Mouse (Mus musculus): ENCODE results near the gene Smim12. TPM values are rescaled to one million over a fixed set of nuclear protein-coding genes. Genes with fewer than 3 reads are reported as not detected.
A peak's percentile ranks its signal among the peaks of the same experiment; 100 is the strongest.

The Smim12 gene
- polyA plus RNA-seq, 1 experiment from 2014 or later: 60.0 TPM

GRCm38 (mm10) chr4:127227051-127227673 is 16.4 kb upstream of the Smim12 start:
- peak; percentile 85 for ATAC-seq (ENCODE audit: low FRiP score)
- Histone ChIP-seq H3K36me3 (ENCODE audit: control insufficient read depth, insufficient read depth, low read length) (no peaks in the 10 kb centered on the region), H3K9me3 (ENCODE audit: control insufficient read depth, low read length) (no peaks in the 10 kb centered on the region), H3K4me3 (ENCODE audit: low read depth, low read length) (0 out of 2 replicates have a peak overlapping the region, but pooled peaks have one; percentile 0), H3K9ac (ENCODE audit: low read length) (peak overlapping the region; percentile 2; the same call in 1 of the 2 replicates), H3K4me2 (peak overlapping the region; percentile 3; the same call in 1 of the 2 replicates), H3K27me3 (ENCODE audit: control insufficient read depth, insufficient read depth, low read length) (peaks cover 12% of the 10 kb centered on the region; the same call in 1 of the 2 replicates), H3K4me1 (ENCODE audit: control insufficient read depth, insufficient read depth, low read length) (peaks cover 31% of the 10 kb centered on the region), H3K27ac (ENCODE audit: low read depth, low read length) (peak overlapping the region; percentile 66)
- 15% methylated on average over 17 of the region's 17 CpGs for WGBS
- peak; percentile 91 for DNase-seq (ENCODE audit: low spot score, missing footprints)

- H3K4me3 ChIP-seq (ENCODE audit: low read depth, low read length): no peak overlapping the region
- H3K4me1 ChIP-seq (ENCODE audit: control insufficient read depth, insufficient read depth, low read length): peaks cover 27% of the 10 kb centered on the region
- H3K36me3 ChIP-seq (ENCODE audit: control insufficient read depth, insufficient read depth, low read length): no peaks in the 10 kb centered on the region
- 24% methylated on average over 6 of the region's 6 CpGs for WGBS
- ATAC-seq (ENCODE audit: low FRiP score): peak; percentile 28; the same call in 1 of the 2 replicates
- peak; percentile 92 for DNase-seq (ENCODE audit: low spot score, missing footprints)
- H3K4me2 ChIP-seq: peak overlapping the region; percentile 16; the same call in 1 of the 2 replicates
- H3K27me3 ChIP-seq (ENCODE audit: control insufficient read depth, insufficient read depth, low read length): no peaks in the 10 kb centered on the region; the same call in 1 of the 2 replicates
- H3K9me3 ChIP-seq (ENCODE audit: control insufficient read depth, low read length): no peaks in the 10 kb centered on the region
- H3K9ac ChIP-seq (ENCODE audit: low read length): no peak overlapping the region
- H3K27ac ChIP-seq (ENCODE audit: low read depth, low read length): peak overlapping the region; percentile 77
Measured at GRCm38 (mm10) chr4:127232028-127232427, 11.6 kb upstream of the Smim12 start.

- 64% methylated on average over 5 of the region's 5 CpGs for WGBS
- Histone ChIP-seq H3K4me3 (ENCODE audit: low read depth, low read length) (no peak overlapping the region), H3K36me3 (ENCODE audit: control insufficient read depth, insufficient read depth, low read length) (no peaks in the 10 kb centered on the region), H3K4me2 (0 out of 2 replicates have a peak overlapping the region, but pooled peaks have one; percentile 16), H3K9me3 (ENCODE audit: control insufficient read depth, low read length) (no peaks in the 10 kb centered on the region), H3K27me3 (ENCODE audit: control insufficient read depth, insufficient read depth, low read length) (peaks cover 5% of the 10 kb centered on the region), H3K27ac (ENCODE audit: low read depth, low read length) (peak overlapping the region; percentile 77), H3K4me1 (ENCODE audit: control insufficient read depth, insufficient read depth, low read length) (peaks cover 22% of the 10 kb centered on the region), H3K9ac (ENCODE audit: low read length) (no peak overlapping the region)
- peak; percentile 49; the same call in 1 of the 2 replicates for ATAC-seq (ENCODE audit: low FRiP score)
- DNase-seq (ENCODE audit: low spot score, missing footprints): peak; percentile 84
Measured at GRCm38 (mm10) chr4:127232551-127232950, 11.0 kb upstream of the Smim12 start.

- Histone ChIP-seq H3K4me1 (ENCODE audit: control insufficient read depth, insufficient read depth, low read length) (peaks cover 20% of the 10 kb centered on the region), H3K27ac (ENCODE audit: low read depth, low read length) (no peak overlapping the region), H3K9ac (ENCODE audit: low read length) (no peak overlapping the region), H3K36me3 (ENCODE audit: control insufficient read depth, insufficient read depth, low read length) (no peaks in the 10 kb centered on the region), H3K4me3 (ENCODE audit: low read depth, low read length) (no peak overlapping the region), H3K9me3 (ENCODE audit: control insufficient read depth, low read length) (no peaks in the 10 kb centered on the region), H3K27me3 (ENCODE audit: control insufficient read depth, insufficient read depth, low read length) (peaks cover 9% of the 10 kb centered on the region), H3K4me2 (no peak overlapping the region)
- ATAC-seq (ENCODE audit: low FRiP score) (peak; percentile 23; the same call in 1 of the 2 replicates), DNase-seq (ENCODE audit: low spot score, missing footprints) (no peak)
- WGBS: 88% methylated on average over 40 of the region's 40 CpGs
Measured at GRCm38 (mm10) chr4:127233416-127234125, 10.0 kb upstream of the Smim12 start.

- Histone ChIP-seq H3K4me1 (ENCODE audit: control insufficient read depth, insufficient read depth, low read length) (peaks cover 20% of the 10 kb centered on the region), H3K4me2 (peak overlapping the region; percentile 99), H3K9me3 (ENCODE audit: control insufficient read depth, low read length) (no peaks in the 10 kb centered on the region), H3K36me3 (ENCODE audit: control insufficient read depth, insufficient read depth, low read length) (no peaks in the 10 kb centered on the region), H3K27ac (ENCODE audit: low read depth, low read length) (peak overlapping the region; percentile 37), H3K4me3 (ENCODE audit: low read depth, low read length) (peak overlapping the region; percentile 51), H3K27me3 (ENCODE audit: control insufficient read depth, insufficient read depth, low read length) (peaks cover 9% of the 10 kb centered on the region), H3K9ac (ENCODE audit: low read length) (peak overlapping the region; percentile 76)
- peak; percentile 100 for DNase-seq (ENCODE audit: low spot score, missing footprints)
- under 1% methylated on average over 54 of the region's 67 CpGs for WGBS
- ATAC-seq (ENCODE audit: low FRiP score): peak; percentile 71
Measured at GRCm38 (mm10) chr4:127235742-127236487, 7.7 kb upstream of the Smim12 start.

GRCm38 (mm10) chr4:127236631-127237030 is 7.0 kb upstream of the Smim12 start:
- peaks cover 19% of the 10 kb centered on the region for H3K4me1 ChIP-seq (ENCODE audit: control insufficient read depth, insufficient read depth, low read length)
- ATAC-seq (ENCODE audit: low FRiP score): peak; percentile 19; the same call in 1 of the 2 replicates
- no peaks in the 10 kb centered on the region for H3K9me3 ChIP-seq (ENCODE audit: control insufficient read depth, low read length)
- peak overlapping the region; percentile 99 for H3K4me2 ChIP-seq
- 2% methylated on average over 14 of the region's 14 CpGs for WGBS
- H3K27ac ChIP-seq (ENCODE audit: low read depth, low read length): no peak overlapping the region; the same call in 1 of the 2 replicates
- peak overlapping the region; percentile 76 for H3K9ac ChIP-seq (ENCODE audit: low read length)
- H3K36me3 ChIP-seq (ENCODE audit: control insufficient read depth, insufficient read depth, low read length): no peaks in the 10 kb centered on the region
- peaks cover 9% of the 10 kb centered on the region for H3K27me3 ChIP-seq (ENCODE audit: control insufficient read depth, insufficient read depth, low read length)
- DNase-seq (ENCODE audit: low spot score, missing footprints): no peak
- peak overlapping the region; percentile 51 for H3K4me3 ChIP-seq (ENCODE audit: low read depth, low read length)

GRCm38 (mm10) chr4:127237271-127237670 is 6.3 kb upstream of the Smim12 start:
- Histone ChIP-seq H3K9ac (ENCODE audit: low read length) (no peak overlapping the region), H3K36me3 (ENCODE audit: control insufficient read depth, insufficient read depth, low read length) (no peaks in the 10 kb centered on the region), H3K9me3 (ENCODE audit: control insufficient read depth, low read length) (no peaks in the 10 kb centered on the region), H3K4me3 (ENCODE audit: low read depth, low read length) (no peak overlapping the region), H3K4me2 (no peak overlapping the region), H3K27ac (ENCODE audit: low read depth, low read length) (no peak overlapping the region), H3K27me3 (ENCODE audit: control insufficient read depth, insufficient read depth, low read length) (peaks cover 9% of the 10 kb centered on the region), H3K4me1 (ENCODE audit: control insufficient read depth, insufficient read depth, low read length) (peaks cover 13% of the 10 kb centered on the region)
- DNase-seq (ENCODE audit: low spot score, missing footprints): no peak
- ATAC-seq (ENCODE audit: low FRiP score): no peak
- 55% methylated on average over 10 of the region's 10 CpGs for WGBS

GRCm38 (mm10) chr4:127242696-127243095 is 888 bp upstream of the Smim12 start:
- Histone ChIP-seq H3K9me3 (ENCODE audit: control insufficient read depth, low read length) (no peaks in the 10 kb centered on the region), H3K4me2 (no peak overlapping the region), H3K4me1 (ENCODE audit: control insufficient read depth, insufficient read depth, low read length) (peaks cover 6% of the 10 kb centered on the region; the same call in 1 of the 2 replicates), H3K36me3 (ENCODE audit: control insufficient read depth, insufficient read depth, low read length) (0 out of 2 replicates have a peak, but pooled peaks cover 1% of the 10 kb centered on the region), H3K9ac (ENCODE audit: low read length) (no peak overlapping the region), H3K4me3 (ENCODE audit: low read depth, low read length) (no peak overlapping the region), H3K27me3 (ENCODE audit: control insufficient read depth, insufficient read depth, low read length) (peaks cover 2% of the 10 kb centered on the region; the same call in 1 of the 2 replicates), H3K27ac (ENCODE audit: low read depth, low read length) (no peak overlapping the region)
- WGBS: 68% methylated on average over 6 of the region's 6 CpGs
- DNase-seq (ENCODE audit: low spot score, missing footprints) (no peak), ATAC-seq (ENCODE audit: low FRiP score) (no peak)
